Mouse (Mus musculus): Measurements from ENCODE around the gene Tmem107.

- no peak for TF ChIP-seq EP300 (IDR thresholded peaks at IDR 0.05; ENCODE audit: low read length)
- no peak for TF ChIP-seq UBTF (IDR thresholded peaks at IDR 0.05; ENCODE audit: low read depth, low read length)
- no peak for TF ChIP-seq NRF1 (IDR thresholded peaks at IDR 0.05; ENCODE audit: low read depth, low read length)
- TF ChIP-seq POLR2A (IDR thresholded peaks at IDR 0.05; ENCODE audit: low read depth, low read length), result no peak
- TF ChIP-seq TCF12 (IDR thresholded peaks at IDR 0.05; ENCODE audit: low read depth, low read length), result no peak
- TF ChIP-seq KAT2A (IDR thresholded peaks at IDR 0.05; ENCODE audit: insufficient replicate concordance, low read length), result no peak
- no peak for TF ChIP-seq SMC3 (IDR thresholded peaks at IDR 0.05; ENCODE audit: low read depth, low read length)
- no peak for TF ChIP-seq NELFE (IDR thresholded peaks at IDR 0.05; ENCODE audit: low read depth, low read length)
- no peak for TF ChIP-seq MEF2A (IDR thresholded peaks at IDR 0.05; ENCODE audit: borderline replicate concordance, low read depth, low read length)
- TF ChIP-seq MAFK (IDR thresholded peaks at IDR 0.05; ENCODE audit: insufficient replicate concordance, low read length), result no peak
- TF ChIP-seq CTCF (conservative IDR thresholded peaks at IDR 0.05 in 1 of 2, IDR thresholded peaks at IDR 0.05 in 1 of 2; ENCODE audit: low read depth in 2 of 2, low read length in 2 of 2), result no peak
- TF ChIP-seq RAD21 (IDR thresholded peaks at IDR 0.05; ENCODE audit: low read depth, low read length), result no peak
- no peak for TF ChIP-seq PAX5 (IDR thresholded peaks at IDR 0.05; ENCODE audit: low read length)
Measured at GRCm38 (mm10) chr11:69099177-69099914, 28.7 kb downstream of the Tmem107 start.
